Mouse (Mus musculus): ENCODE results near the gene Mcub.

- TF ChIP-seq POLR2A (IDR thresholded peaks at IDR 0.05; ENCODE audit: control insufficient read depth, extremely low read depth, insufficient read depth, low read length, poor library complexity) (no peak), CTCF (IDR thresholded peaks at IDR 0.05; ENCODE audit: borderline replicate concordance, control insufficient read depth, extremely low read depth, insufficient read depth, low read length, poor library complexity) (no peak)
Observed at GRCm38 (mm10) chr3:129943813-129944212, 26.2 kb downstream of the Mcub start.

Measured in thymus, adult 2 months (tissue).